Mouse (Mus musculus) stomach, embryonic 14.5 days (tissue): ENCODE results near the gene Slc20a1. TPM values are rescaled to one million over a fixed set of nuclear protein-coding genes. Genes with fewer than 3 reads are reported as not detected.

Experiments used
- ATAC-seq: fragments of 200-750 bp; cut with Nextera tagmentation; 2 replicates; pipeline ENCODE4 v1.8.0; 2017; ENCODE audit warnings: low read depth, moderate TSS enrichment; ENCODE audit not compliant: insufficient number of reproducible peaks, insufficient read depth, low FRiP score
- H3K27ac ChIP-seq: fragments of 300-500 bp; sonication (generic); 2 replicates; pipeline ENCODE4 v1.5.1; 2014; ENCODE audit warnings: mild to moderate bottlenecking, low read length, moderate library complexity, mixed read lengths
- H3K27me3 ChIP-seq: fragments of 300-500 bp; sonication (generic); 2 replicates; pipeline ENCODE4 v1.6.1; 2014; ENCODE audit warnings: low read length, control low read depth, mixed read lengths; ENCODE audit not compliant: control insufficient read depth, insufficient read depth
- H3K36me3 ChIP-seq: fragments of 300-500 bp; sonication (generic); 2 replicates; pipeline ENCODE4 v1.6.1; 2014; ENCODE audit warnings: mild to moderate bottlenecking, control low read depth, low read length, moderate library complexity, mixed read lengths; ENCODE audit not compliant: control insufficient read depth, insufficient read depth
- H3K4me1 ChIP-seq: fragments of 300-500 bp; sonication (generic); 2 replicates; pipeline ENCODE4 v1.6.1; 2014; ENCODE audit warnings: low read length, control low read depth, mixed read lengths; ENCODE audit not compliant: control insufficient read depth, insufficient read depth
- H3K4me2 ChIP-seq: fragments of 300-500 bp; sonication (generic); replicated peaks from 2 replicates; pipeline ENCODE4 v1.6.1; 2014; ENCODE audit warnings: low read depth, low read length, control low read depth
- H3K4me3 ChIP-seq: fragments of 300-500 bp; sonication (generic); 2 replicates; pipeline ENCODE4 v1.5.1; 2014; ENCODE audit warnings: low read depth, low read length, control low read depth
- H3K9ac ChIP-seq: fragments of 300-500 bp; sonication (generic); replicated peaks from 2 replicates; pipeline ENCODE4 v1.6.1; 2014; ENCODE audit warnings: low read depth, mild to moderate bottlenecking, control low read depth, low read length, moderate library complexity, mixed read lengths
- H3K9me3 ChIP-seq: fragments of 300-500 bp; sonication (generic); 2 replicates; pipeline ENCODE4 v1.6.1; 2016; ENCODE audit warnings: low read depth, low read length, control low read depth; ENCODE audit not compliant: control insufficient read depth
- WGBS: fragments of 180-500 bp; shearing (Covaris S2); extraction: QIAGEN DNeasy Blood & Tissue Kit; methylation state at CpG from one replicate; pipeline ENCODE4 v1.1.7; 2014; 5-methylcytosine and 5-hydroxymethylcytosine counted together
- polyA plus RNA-seq: library from polyadenylated mRNA; unstranded; fragments of >200 nt; fragmentation: Nextera tagmentation; extraction: Ambion mirVana; gene quantifications from 2 replicates; pipeline ENCODE4 v1.2.1, GENCODE M21; 2014

Gene Slc20a1
- polyA plus RNA-seq, 1 experiment from 2014 or later: 34.4 TPM

GRCm38 (mm10) chr2:129214774-129215173, 16.2 kb downstream of the Slc20a1 start:
- Histone ChIP-seq H3K36me3 (peaks cover 19% of the 10 kb centered on the region), H3K4me1 (no peaks in the 10 kb centered on the region), H3K4me3 (no peak overlapping the region), H3K9me3 (no peaks in the 10 kb centered on the region), H3K9ac (no peak overlapping the region), H3K27ac (no peak overlapping the region), H3K4me2 (no peak overlapping the region), H3K27me3 (no peaks in the 10 kb centered on the region)
- ATAC-seq: no peak
- 96% methylated on average over 5 of the region's 5 CpGs for WGBS

GRCm38 (mm10) chr2:129217612-129218185, 19.1 kb downstream of the Slc20a1 start:
- Histone ChIP-seq H3K36me3 (no peaks in the 10 kb centered on the region), H3K27me3 (no peaks in the 10 kb centered on the region), H3K4me1 (no peaks in the 10 kb centered on the region), H3K9me3 (no peaks in the 10 kb centered on the region), H3K9ac (no peak overlapping the region), H3K4me2 (no peak overlapping the region), H3K27ac (no peak overlapping the region), H3K4me3 (no peak overlapping the region)
- 32% methylated on average over 9 of the region's 9 CpGs for WGBS
- ATAC-seq: no peak

GRCm38 (mm10) chr2:129218537-129219105, 20.1 kb downstream of the Slc20a1 start:
- no peak overlapping the region for H3K4me3 ChIP-seq
- H3K27ac ChIP-seq: 0 out of 2 replicates have a peak overlapping the region, but pooled peaks have one; percentile 21
- H3K27me3 ChIP-seq: no peaks in the 10 kb centered on the region
- H3K4me2 ChIP-seq: no peak overlapping the region
- H3K9ac ChIP-seq: no peak overlapping the region
- no peaks in the 10 kb centered on the region for H3K4me1 ChIP-seq
- WGBS: 83% methylated on average over 4 of the region's 4 CpGs
- H3K36me3 ChIP-seq: no peaks in the 10 kb centered on the region
- no peak for ATAC-seq
- H3K9me3 ChIP-seq: no peaks in the 10 kb centered on the region

GRCm38 (mm10) chr2:129221097-129221632, 22.6 kb downstream of the Slc20a1 start:
- H3K4me1 ChIP-seq: no peaks in the 10 kb centered on the region
- H3K4me2 ChIP-seq: no peak overlapping the region
- 72% methylated on average over 9 of the region's 9 CpGs for WGBS
- H3K27me3 ChIP-seq: no peaks in the 10 kb centered on the region
- no peak for ATAC-seq
- H3K36me3 ChIP-seq: no peaks in the 10 kb centered on the region
- H3K9me3 ChIP-seq: no peaks in the 10 kb centered on the region
- H3K4me3 ChIP-seq: no peak overlapping the region
- no peak overlapping the region for H3K9ac ChIP-seq
- no peak overlapping the region for H3K27ac ChIP-seq

- Histone ChIP-seq H3K27ac (no peak overlapping the region), H3K27me3 (no peaks in the 10 kb centered on the region), H3K4me1 (no peaks in the 10 kb centered on the region), H3K4me2 (no peak overlapping the region), H3K9ac (no peak overlapping the region), H3K36me3 (no peaks in the 10 kb centered on the region), H3K9me3 (no peaks in the 10 kb centered on the region), H3K4me3 (no peak overlapping the region)
- WGBS: 75% methylated on average over 4 of the region's 4 CpGs
- no peak for ATAC-seq
Observed at GRCm38 (mm10) chr2:129224178-129224577, 25.6 kb downstream of the Slc20a1 start.

- Histone ChIP-seq H3K9ac (no peak overlapping the region), H3K27ac (no peak overlapping the region), H3K4me2 (no peak overlapping the region), H3K4me3 (no peak overlapping the region), H3K9me3 (no peaks in the 10 kb centered on the region), H3K27me3 (no peaks in the 10 kb centered on the region), H3K4me1 (no peaks in the 10 kb centered on the region), H3K36me3 (no peaks in the 10 kb centered on the region)
- no peak for ATAC-seq
- 87% methylated on average over 17 of the region's 17 CpGs for WGBS
Observed at GRCm38 (mm10) chr2:129225251-129225819, 26.8 kb downstream of the Slc20a1 start.

GRCm38 (mm10) chr2:129226296-129226851, 27.8 kb downstream of the Slc20a1 start:
- Histone ChIP-seq H3K4me1 (no peaks in the 10 kb centered on the region), H3K9ac (no peak overlapping the region), H3K4me3 (no peak overlapping the region), H3K27ac (no peak overlapping the region), H3K36me3 (no peaks in the 10 kb centered on the region), H3K4me2 (no peak overlapping the region), H3K9me3 (no peaks in the 10 kb centered on the region), H3K27me3 (no peaks in the 10 kb centered on the region)
- 61% methylated on average over 11 of the region's 11 CpGs for WGBS
- peak; percentile 75; the same call in 1 of the 2 replicates for ATAC-seq

GRCm38 (mm10) chr2:129227011-129227529, 28.5 kb downstream of the Slc20a1 start:
- Histone ChIP-seq H3K4me3 (no peak overlapping the region), H3K4me1 (no peaks in the 10 kb centered on the region), H3K4me2 (no peak overlapping the region), H3K36me3 (no peaks in the 10 kb centered on the region), H3K27me3 (no peaks in the 10 kb centered on the region), H3K9me3 (no peaks in the 10 kb centered on the region), H3K9ac (no peak overlapping the region), H3K27ac (no peak overlapping the region)
- ATAC-seq: no peak
- WGBS: 81% methylated on average over 7 of the region's 7 CpGs
